Mouse (Mus musculus) megakaryocyte, embryonic 14.5 days (primary cell): ENCODE results near the gene Gm42791. TPM values are rescaled to one million over a fixed set of nuclear protein-coding genes. Genes with fewer than 3 reads are reported as not detected.

Experiments
- H3K27me3 ChIP-seq: replicated peaks from 2 replicates; pipeline ENCODE3; 2012; ENCODE audit warnings: inconsistent platforms
- H3K36me3 ChIP-seq: replicated peaks from 2 replicates; pipeline ENCODE3; 2012; ENCODE audit warnings: low read length, inconsistent platforms, mixed read lengths
- H3K4me1 ChIP-seq: 2 replicates; pipeline ENCODE4 v1.6.1; 2012; ENCODE audit warnings: inconsistent platforms
- H3K4me3 ChIP-seq: replicated peaks from 2 replicates; pipeline ENCODE3; 2012; ENCODE audit warnings: moderate library complexity, mild to moderate bottlenecking, inconsistent platforms
- H3K9me3 ChIP-seq: 2 replicates; pipeline ENCODE4 v1.6.1; 2012; ENCODE audit warnings: inconsistent platforms
- FLI1 ChIP-seq: IDR thresholded peaks from 2 replicates; pipeline ENCODE4 v1.6.1; 2012; ENCODE audit warnings: low read length, inconsistent platforms, mixed read lengths
- GATA1 ChIP-seq: IDR thresholded peaks from 3 replicates; pipeline ENCODE4 v1.6.1; 2012; ENCODE audit warnings: mixed read lengths, low read length, inconsistent platforms, borderline replicate concordance
- polyA plus RNA-seq: library from polyadenylated mRNA; stranded (reverse); fragments of >175 nt; gene quantifications from 2 replicates; pipeline ENCODE4 v1.2.3, GENCODE M21; 2012; ENCODE audit warnings: low replicate concordance; ENCODE audit not compliant: insufficient read depth

Gm42791 gene
- not detected in 2 replicates for polyA plus RNA-seq

- H3K9me3 ChIP-seq: peaks cover 22% of the 10 kb centered on the region
- H3K4me1 ChIP-seq: peaks cover 14% of the 10 kb centered on the region
- H3K4me3 ChIP-seq: peak within 1 kb of the TSS; percentile 84
- H3K36me3 ChIP-seq: no peaks in the 10 kb centered on the region
- TF ChIP-seq GATA1: no peak
- TF ChIP-seq FLI1: no peak
- peaks cover 2% of the 10 kb centered on the region for H3K27me3 ChIP-seq
These were observed at the start of gene Gm42791 for GRCm38 (mm10) chr5:148994706-148995414. Gm42791 (minus strand) TSS chr5:148995147.

- Histone ChIP-seq H3K36me3 (peaks cover 27% of the 10 kb centered on the region), H3K4me1 (peaks cover 6% of the 10 kb centered on the region; the same call in 1 of the 2 replicates), H3K9me3 (0 out of 2 replicates have a peak, but pooled peaks cover 5% of the 10 kb centered on the region), H3K4me3 (no peak overlapping the region), H3K27me3 (no peaks in the 10 kb centered on the region)
- no peak for TF ChIP-seq FLI1
- no peak for TF ChIP-seq GATA1
These were observed 49.1 kb upstream of the Gm42791 start for GRCm38 (mm10) chr5:149044067-149044466.

- 0 out of 2 replicates have a peak, but pooled peaks cover 5% of the 10 kb centered on the region for H3K9me3 ChIP-seq
- peaks cover 6% of the 10 kb centered on the region; the same call in 1 of the 2 replicates for H3K4me1 ChIP-seq
- no peaks in the 10 kb centered on the region for H3K27me3 ChIP-seq
- no peak for TF ChIP-seq GATA1
- TF ChIP-seq FLI1: no peak
- peaks cover 23% of the 10 kb centered on the region for H3K36me3 ChIP-seq
- H3K4me3 ChIP-seq: no peak overlapping the region
These were observed 48.3 kb upstream of the Gm42791 start for GRCm38 (mm10) chr5:149043240-149043639.

- H3K9me3 ChIP-seq: peaks cover 13% of the 10 kb centered on the region
- H3K4me1 ChIP-seq: no peaks in the 10 kb centered on the region
- H3K36me3 ChIP-seq: peaks cover 1% of the 10 kb centered on the region
- no peak overlapping the region for H3K4me3 ChIP-seq
- H3K27me3 ChIP-seq: no peaks in the 10 kb centered on the region
- TF ChIP-seq GATA1 (no peak), FLI1 (no peak)
These were observed 44.9 kb upstream of the Gm42791 start for GRCm38 (mm10) chr5:149039825-149040224.

- Histone ChIP-seq H3K4me3 (no peak overlapping the region), H3K4me1 (no peaks in the 10 kb centered on the region), H3K36me3 (no peaks in the 10 kb centered on the region), H3K9me3 (peaks cover 13% of the 10 kb centered on the region), H3K27me3 (no peaks in the 10 kb centered on the region)
- no peak for TF ChIP-seq GATA1
- TF ChIP-seq FLI1: no peak
These were observed 42.8 kb upstream of the Gm42791 start for GRCm38 (mm10) chr5:149037729-149038128.

GRCm38 (mm10) chr5:149036920-149037319 lies 42.0 kb upstream of the Gm42791 start:
- H3K27me3 ChIP-seq: no peaks in the 10 kb centered on the region
- H3K36me3 ChIP-seq: no peaks in the 10 kb centered on the region
- peaks cover 13% of the 10 kb centered on the region for H3K9me3 ChIP-seq
- H3K4me3 ChIP-seq: no peak overlapping the region
- peaks cover 4% of the 10 kb centered on the region for H3K4me1 ChIP-seq
- TF ChIP-seq FLI1 (no peak), GATA1 (no peak)

- H3K36me3 ChIP-seq: no peaks in the 10 kb centered on the region
- TF ChIP-seq GATA1 (no peak), FLI1 (no peak)
- no peak overlapping the region for H3K4me3 ChIP-seq
These were observed 37.5 kb upstream of the Gm42791 start for GRCm38 (mm10) chr5:149032438-149032837.

GRCm38 (mm10) chr5:149031199-149031750 lies 36.3 kb upstream of the Gm42791 start:
- Histone ChIP-seq H3K9me3 (peaks cover 10% of the 10 kb centered on the region), H3K4me1 (peaks cover 36% of the 10 kb centered on the region), H3K27me3 (no peaks in the 10 kb centered on the region), H3K4me3 (peak overlapping the region; percentile 92), H3K36me3 (peaks cover 3% of the 10 kb centered on the region)
- no peak for TF ChIP-seq FLI1
- no peak for TF ChIP-seq GATA1

More at GRCm38 (mm10) chr5:149032438-149032837, 37.5 kb upstream of the Gm42791 start:
- H3K9me3 ChIP-seq: peaks cover 9% of the 10 kb centered on the region
- peaks cover 36% of the 10 kb centered on the region for H3K4me1 ChIP-seq
- no peaks in the 10 kb centered on the region for H3K27me3 ChIP-seq

GRCm38 (mm10) chr5:149030103-149030502 lies 35.2 kb upstream of the Gm42791 start:
- TF ChIP-seq GATA1 (no peak), FLI1 (no peak)
- Histone ChIP-seq H3K9me3 (peaks cover 9% of the 10 kb centered on the region), H3K4me1 (peaks cover 36% of the 10 kb centered on the region), H3K4me3 (no peak overlapping the region), H3K36me3 (peaks cover 3% of the 10 kb centered on the region), H3K27me3 (no peaks in the 10 kb centered on the region)

- Histone ChIP-seq H3K36me3 (peaks cover 3% of the 10 kb centered on the region), H3K4me1 (peaks cover 36% of the 10 kb centered on the region), H3K27me3 (no peaks in the 10 kb centered on the region), H3K4me3 (no peak overlapping the region), H3K9me3 (peaks cover 9% of the 10 kb centered on the region)
- TF ChIP-seq GATA1 (no peak), FLI1 (no peak)
These were observed 33.4 kb upstream of the Gm42791 start for GRCm38 (mm10) chr5:149028394-149028793.

GRCm38 (mm10) chr5:149027389-149027788 lies 32.4 kb upstream of the Gm42791 start:
- no peak for TF ChIP-seq GATA1
- no peak for TF ChIP-seq FLI1
- Histone ChIP-seq H3K9me3 (peaks cover 9% of the 10 kb centered on the region), H3K36me3 (peaks cover 3% of the 10 kb centered on the region), H3K4me3 (no peak overlapping the region), H3K4me1 (peaks cover 36% of the 10 kb centered on the region), H3K27me3 (no peaks in the 10 kb centered on the region)
